Mouse (Mus musculus) c-Kit-positive CD71-negative TER-119-negative erythroid progenitor cells, embryonic 14.5 days (primary cell): ENCODE results near the gene Ccdc146.

Experiments
- DNase-seq: peaks from one replicate; pipeline ENCODE4 v3.0.0-alpha.2; 2013; ENCODE audit warnings: low read depth

The Ccdc146 gene

GRCm38 (mm10) chr5:21424614-21425602 lies at the start of gene Ccdc146, which contains the start of gene Fam185a:
Ccdc146 (minus strand) TSS chr5:21424677.
Fam185a (plus strand) TSS chr5:21424958.
- peak; percentile 90 for DNase-seq

- DNase-seq: no peak
Measured at GRCm38 (mm10) chr5:21468100-21468499, 43.6 kb upstream of the Ccdc146 start.

GRCm38 (mm10) chr5:21467387-21467786 lies 42.9 kb upstream of the Ccdc146 start:
- DNase-seq: no peak

- DNase-seq: no peak
Measured at GRCm38 (mm10) chr5:21440833-21441530, 16.5 kb upstream of the Ccdc146 start.

GRCm38 (mm10) chr5:21439446-21440110 lies 15.1 kb upstream of the Ccdc146 start:
- no peak for DNase-seq

GRCm38 (mm10) chr5:21438428-21438827 lies 14.0 kb upstream of the Ccdc146 start:
- DNase-seq: no peak

GRCm38 (mm10) chr5:21436471-21436975 lies 12.0 kb upstream of the Ccdc146 start:
- no peak for DNase-seq

- no peak for DNase-seq
Measured at GRCm38 (mm10) chr5:21434148-21434929, 9.9 kb upstream of the Ccdc146 start.

- DNase-seq: no peak
Measured at GRCm38 (mm10) chr5:21426666-21427065, 2.2 kb upstream of the Ccdc146 start.

GRCm38 (mm10) chr5:21420609-21421008 lies 3.9 kb downstream of the Ccdc146 start:
- no peak for DNase-seq

- no peak for DNase-seq
Measured at GRCm38 (mm10) chr5:21418613-21419012, 5.9 kb downstream of the Ccdc146 start.

- no peak for DNase-seq
Measured at GRCm38 (mm10) chr5:21414116-21414820, 10.2 kb downstream of the Ccdc146 start.

- DNase-seq: no peak
Measured at GRCm38 (mm10) chr5:21413322-21413721, 11.2 kb downstream of the Ccdc146 start.

GRCm38 (mm10) chr5:21412056-21412455 lies 12.4 kb downstream of the Ccdc146 start:
- DNase-seq: no peak

- peak; percentile 73 for DNase-seq
Measured at GRCm38 (mm10) chr5:21411261-21411666, 13.2 kb downstream of the Ccdc146 start.

- DNase-seq: no peak
Measured at GRCm38 (mm10) chr5:21395205-21395840, 29.2 kb downstream of the Ccdc146 start.

- DNase-seq: no peak
Measured at GRCm38 (mm10) chr5:21394562-21394961, 29.9 kb downstream of the Ccdc146 start.

- DNase-seq: no peak
Measured at GRCm38 (mm10) chr5:21391616-21392384, 32.7 kb downstream of the Ccdc146 start.

- DNase-seq: no peak
Measured at GRCm38 (mm10) chr5:21388855-21389254, 35.6 kb downstream of the Ccdc146 start.
